Mouse (Mus musculus): Measurements from ENCODE around the gene Olfr1043. TPM values are rescaled to one million over a fixed set of nuclear protein-coding genes. Genes with fewer than 3 reads are reported as not detected.
"Not testable (repeated sequence)": the region's sequence is repeated elsewhere in the genome, so short reads cannot be mapped to it uniquely, and the experiment has no call there.

The Olfr1043 gene
- not detected in 2 replicates for total RNA-seq (2015; ENCODE audit: low replicate concordance)
- not detected in 2 replicates for total RNA-seq (2017; ENCODE audit: low replicate concordance)

- ATAC-seq (replicated peaks; ENCODE audit: low FRiP score, poor library complexity, severe bottlenecking): no peak
Observed at GRCm38 (mm10) chr2:86167422-86167821, at the start of gene Olfr1043. Gene Olfr1043, minus strand, starts transcription at chr2:86167522.

GRCm38 (mm10) chr2:86202909-86203308, 35.6 kb upstream of the Olfr1043 start, which contains the start of gene Olfr1045:
Gene Olfr1045, minus strand, starts transcription at chr2:86203009.
- no peak for ATAC-seq (replicated peaks; ENCODE audit: low FRiP score, poor library complexity, severe bottlenecking)

- ATAC-seq (replicated peaks; ENCODE audit: low FRiP score, poor library complexity, severe bottlenecking): no peak
Observed at GRCm38 (mm10) chr2:86195863-86196262, 28.5 kb upstream of the Olfr1043 start.

- no peak for ATAC-seq (replicated peaks; ENCODE audit: low FRiP score, poor library complexity, severe bottlenecking)
Observed at GRCm38 (mm10) chr2:86185583-86185982, 18.3 kb upstream of the Olfr1043 start, which contains the start of gene Olfr52. Gene Olfr52, minus strand, starts transcription at chr2:86185683.

- ATAC-seq (replicated peaks; ENCODE audit: low FRiP score, poor library complexity, severe bottlenecking): no peak
Observed at GRCm38 (mm10) chr2:86179950-86180349, 12.6 kb upstream of the Olfr1043 start.

- no peak for ATAC-seq (replicated peaks; ENCODE audit: low FRiP score, poor library complexity, severe bottlenecking)
Observed at GRCm38 (mm10) chr2:86177720-86178119, 10.4 kb upstream of the Olfr1043 start, which contains the start of gene Olfr1044. Gene Olfr1044, minus strand, starts transcription at chr2:86177820.

GRCm38 (mm10) chr2:86175422-86175821, 8.1 kb upstream of the Olfr1043 start:
- ATAC-seq (replicated peaks; ENCODE audit: low FRiP score, poor library complexity, severe bottlenecking): not testable (repeated sequence)

- ATAC-seq (replicated peaks; ENCODE audit: low FRiP score, poor library complexity, severe bottlenecking): no peak
Observed at GRCm38 (mm10) chr2:86161738-86162137, 5.6 kb downstream of the Olfr1043 start, which contains the start of gene Olfr1042. Gene Olfr1042, minus strand, starts transcription at chr2:86161838.

GRCm38 (mm10) chr2:86146632-86147031, 20.7 kb downstream of the Olfr1043 start, which contains the start of gene Olfr1040:
Gene Olfr1040, minus strand, starts transcription at chr2:86146732.
- ATAC-seq (replicated peaks; ENCODE audit: low FRiP score, poor library complexity, severe bottlenecking): no peak

- ATAC-seq (replicated peaks; ENCODE audit: low FRiP score, poor library complexity, severe bottlenecking): no peak
Observed at GRCm38 (mm10) chr2:86135828-86136227, 31.5 kb downstream of the Olfr1043 start, which contains the start of gene Olfr1039. Gene Olfr1039, minus strand, starts transcription at chr2:86135928.

Other genes starting within 250 kb of the Olfr1043 start
- not detected in 2 replicates for gene Olfr1026, start 246.0 kb downstream of the Olfr1043 start, total RNA-seq (2015; ENCODE audit: low replicate concordance)
- not detected in 2 replicates for gene Olfr1026, start 246.0 kb downstream of the Olfr1043 start, total RNA-seq (2017; ENCODE audit: low replicate concordance)
- not detected in 2 replicates for gene Olfr1028, start 217.1 kb downstream of the Olfr1043 start, total RNA-seq (2015; ENCODE audit: low replicate concordance)
- not detected in 2 replicates for gene Olfr1028, start 217.1 kb downstream of the Olfr1043 start, total RNA-seq (2017; ENCODE audit: low replicate concordance)
- gene Olfr1029, start 193.6 kb downstream of the Olfr1043 start, total RNA-seq (2015; ENCODE audit: low replicate concordance): not detected in 2 replicates
- gene Olfr1029, start 193.6 kb downstream of the Olfr1043 start, total RNA-seq (2017; ENCODE audit: low replicate concordance): not detected in 2 replicates
- not detected in 2 replicates for gene Olfr1030, start 188.2 kb downstream of the Olfr1043 start, total RNA-seq (2015; ENCODE audit: low replicate concordance)
- not detected in 2 replicates for gene Olfr1030, start 188.2 kb downstream of the Olfr1043 start, total RNA-seq (2017; ENCODE audit: low replicate concordance)
- not detected in 2 replicates for gene Olfr1031, start 177.2 kb downstream of the Olfr1043 start, total RNA-seq (2015; ENCODE audit: low replicate concordance)
- gene Olfr1031, start 177.2 kb downstream of the Olfr1043 start, total RNA-seq (2017; ENCODE audit: low replicate concordance): not detected in 2 replicates
- not detected in 2 replicates for gene Olfr1032, start 162.0 kb downstream of the Olfr1043 start, total RNA-seq (2015; ENCODE audit: low replicate concordance)
- gene Olfr1032, start 162.0 kb downstream of the Olfr1043 start, total RNA-seq (2017; ENCODE audit: low replicate concordance): not detected in 2 replicates
- gene Olfr1033, start 146.9 kb downstream of the Olfr1043 start, total RNA-seq (2015; ENCODE audit: low replicate concordance): not detected in 2 replicates
- not detected in 2 replicates for gene Olfr1033, start 146.9 kb downstream of the Olfr1043 start, total RNA-seq (2017; ENCODE audit: low replicate concordance)
- not detected in 2 replicates for gene Olfr1034, start 121.7 kb downstream of the Olfr1043 start, total RNA-seq (2015; ENCODE audit: low replicate concordance)
- not detected in 2 replicates for gene Olfr1034, start 121.7 kb downstream of the Olfr1043 start, total RNA-seq (2017; ENCODE audit: low replicate concordance)
- gene Olfr1036, start 93.5 kb downstream of the Olfr1043 start, total RNA-seq (2015; ENCODE audit: low replicate concordance): not detected in 2 replicates
- not detected in 2 replicates for gene Olfr1036, start 93.5 kb downstream of the Olfr1043 start, total RNA-seq (2017; ENCODE audit: low replicate concordance)
- not detected in 2 replicates for gene Olfr1037, start 80.1 kb downstream of the Olfr1043 start, total RNA-seq (2015; ENCODE audit: low replicate concordance)
- gene Olfr1037, start 80.1 kb downstream of the Olfr1043 start, total RNA-seq (2017; ENCODE audit: low replicate concordance): not detected in 2 replicates
- gene Olfr1039, start 31.6 kb downstream of the Olfr1043 start, total RNA-seq (2015; ENCODE audit: low replicate concordance): not detected in 2 replicates
- gene Olfr1039, start 31.6 kb downstream of the Olfr1043 start, total RNA-seq (2017; ENCODE audit: low replicate concordance): not detected in 2 replicates
- gene Olfr1040, start 20.8 kb downstream of the Olfr1043 start, total RNA-seq (2015; ENCODE audit: low replicate concordance): not detected in 2 replicates
- gene Olfr1040, start 20.8 kb downstream of the Olfr1043 start, total RNA-seq (2017; ENCODE audit: low replicate concordance): not detected in 2 replicates
- gene Olfr1042, start 5.7 kb downstream of the Olfr1043 start, total RNA-seq (2015; ENCODE audit: low replicate concordance): not detected in 2 replicates
- not detected in 2 replicates for gene Olfr1042, start 5.7 kb downstream of the Olfr1043 start, total RNA-seq (2017; ENCODE audit: low replicate concordance)
- not detected in 2 replicates for gene Olfr1044, start 10.3 kb upstream of the Olfr1043 start, total RNA-seq (2015; ENCODE audit: low replicate concordance)
- gene Olfr1044, start 10.3 kb upstream of the Olfr1043 start, total RNA-seq (2017; ENCODE audit: low replicate concordance): not detected in 2 replicates
- gene Olfr52, start 18.2 kb upstream of the Olfr1043 start, total RNA-seq (2015; ENCODE audit: low replicate concordance): not detected in 2 replicates
- not detected in 2 replicates for gene Olfr52, start 18.2 kb upstream of the Olfr1043 start, total RNA-seq (2017; ENCODE audit: low replicate concordance)
- not detected in 2 replicates for gene Olfr1045, start 35.5 kb upstream of the Olfr1043 start, total RNA-seq (2015; ENCODE audit: low replicate concordance)
- gene Olfr1045, start 35.5 kb upstream of the Olfr1043 start, total RNA-seq (2017; ENCODE audit: low replicate concordance): not detected in 2 replicates
- not detected in 2 replicates for gene Olfr1046, start 51.8 kb upstream of the Olfr1043 start, total RNA-seq (2015; ENCODE audit: low replicate concordance)
- gene Olfr1046, start 51.8 kb upstream of the Olfr1043 start, total RNA-seq (2017; ENCODE audit: low replicate concordance): not detected in 2 replicates
- gene Olfr1047, start 63.9 kb upstream of the Olfr1043 start, total RNA-seq (2015; ENCODE audit: low replicate concordance): not detected in 2 replicates
- not detected in 2 replicates for gene Olfr1047, start 63.9 kb upstream of the Olfr1043 start, total RNA-seq (2017; ENCODE audit: low replicate concordance)
- gene Olfr1048, start 72.8 kb upstream of the Olfr1043 start, total RNA-seq (2015; ENCODE audit: low replicate concordance): not detected in 2 replicates
- gene Olfr1048, start 72.8 kb upstream of the Olfr1043 start, total RNA-seq (2017; ENCODE audit: low replicate concordance): not detected in 2 replicates
- gene Olfr1049, start 90.8 kb upstream of the Olfr1043 start, total RNA-seq (2015; ENCODE audit: low replicate concordance): not detected in 2 replicates
- gene Olfr1049, start 90.8 kb upstream of the Olfr1043 start, total RNA-seq (2017; ENCODE audit: low replicate concordance): not detected in 2 replicates
- gene Olfr1051, start 111.6 kb upstream of the Olfr1043 start, total RNA-seq (2015; ENCODE audit: low replicate concordance): not detected in 2 replicates
- not detected in 2 replicates for gene Olfr1051, start 111.6 kb upstream of the Olfr1043 start, total RNA-seq (2017; ENCODE audit: low replicate concordance)
- gene Olfr1052, start 124.9 kb upstream of the Olfr1043 start, total RNA-seq (2015; ENCODE audit: low replicate concordance): not detected in 2 replicates
- not detected in 2 replicates for gene Olfr1052, start 124.9 kb upstream of the Olfr1043 start, total RNA-seq (2017; ENCODE audit: low replicate concordance)
- gene Olfr1053, start 147.8 kb upstream of the Olfr1043 start, total RNA-seq (2015; ENCODE audit: low replicate concordance): not detected in 2 replicates
- not detected in 2 replicates for gene Olfr1053, start 147.8 kb upstream of the Olfr1043 start, total RNA-seq (2017; ENCODE audit: low replicate concordance)
- gene Olfr1054, start 167.9 kb upstream of the Olfr1043 start, total RNA-seq (2015; ENCODE audit: low replicate concordance): not detected in 2 replicates
- gene Olfr1054, start 167.9 kb upstream of the Olfr1043 start, total RNA-seq (2017; ENCODE audit: low replicate concordance): not detected in 2 replicates
- gene Olfr1055, start 182.8 kb upstream of the Olfr1043 start, total RNA-seq (2015; ENCODE audit: low replicate concordance): not detected in 2 replicates
- gene Olfr1055, start 182.8 kb upstream of the Olfr1043 start, total RNA-seq (2017; ENCODE audit: low replicate concordance): not detected in 2 replicates
- not detected in 2 replicates for gene Olfr1056, start 194.9 kb upstream of the Olfr1043 start, total RNA-seq (2015; ENCODE audit: low replicate concordance)
- gene Olfr1056, start 194.9 kb upstream of the Olfr1043 start, total RNA-seq (2017; ENCODE audit: low replicate concordance): not detected in 2 replicates
- not detected in 2 replicates for gene Olfr1057, start 210.9 kb upstream of the Olfr1043 start, total RNA-seq (2015; ENCODE audit: low replicate concordance)
- not detected in 2 replicates for gene Olfr1057, start 210.9 kb upstream of the Olfr1043 start, total RNA-seq (2017; ENCODE audit: low replicate concordance)
- gene Olfr1058, start 221.0 kb upstream of the Olfr1043 start, total RNA-seq (2015; ENCODE audit: low replicate concordance): not detected in 2 replicates
- not detected in 2 replicates for gene Olfr1058, start 221.0 kb upstream of the Olfr1043 start, total RNA-seq (2017; ENCODE audit: low replicate concordance)
- gene Olfr1061, start 246.5 kb upstream of the Olfr1043 start, total RNA-seq (2015; ENCODE audit: low replicate concordance): not detected in 2 replicates
- not detected in 2 replicates for gene Olfr1061, start 246.5 kb upstream of the Olfr1043 start, total RNA-seq (2017; ENCODE audit: low replicate concordance)